Mouse (Mus musculus): ENCODE results near the gene Depp1.

Gene Depp1

DNA sequence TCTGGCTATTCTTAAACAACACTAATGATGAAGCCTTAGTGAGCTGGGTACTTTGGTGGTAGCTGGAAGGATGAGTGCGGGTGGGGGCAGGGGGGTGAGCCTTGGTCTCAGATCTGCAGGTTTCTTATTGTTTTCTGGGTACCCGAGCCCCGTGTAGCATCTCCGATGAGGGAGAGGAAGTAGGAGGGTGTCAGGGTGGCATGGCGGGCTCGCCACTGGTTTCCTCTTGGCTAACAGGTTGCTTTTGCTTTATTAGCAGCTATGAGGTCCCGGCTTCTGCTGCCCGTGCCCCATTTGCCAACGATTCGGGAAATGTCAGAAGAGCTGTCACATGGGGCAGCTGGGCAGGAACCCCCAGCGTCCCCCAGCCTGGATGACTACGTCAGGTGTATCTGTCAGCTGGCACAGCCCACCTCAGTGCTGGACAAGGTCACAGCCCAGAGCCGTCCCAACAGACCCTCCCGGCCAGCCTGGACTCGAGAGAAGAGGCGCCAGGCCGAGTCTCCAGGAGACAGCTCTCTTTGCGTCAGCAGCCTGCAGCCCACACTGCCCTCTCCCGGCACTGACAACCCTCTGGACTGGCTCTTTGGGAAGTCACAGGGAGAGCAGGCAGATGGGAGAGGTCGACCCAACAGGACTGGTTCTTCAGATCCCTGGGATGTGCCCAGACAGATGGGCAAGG is 1.2 kb downstream of the Depp1 start:
- DNase-seq, result peak; percentile 79

DNA sequence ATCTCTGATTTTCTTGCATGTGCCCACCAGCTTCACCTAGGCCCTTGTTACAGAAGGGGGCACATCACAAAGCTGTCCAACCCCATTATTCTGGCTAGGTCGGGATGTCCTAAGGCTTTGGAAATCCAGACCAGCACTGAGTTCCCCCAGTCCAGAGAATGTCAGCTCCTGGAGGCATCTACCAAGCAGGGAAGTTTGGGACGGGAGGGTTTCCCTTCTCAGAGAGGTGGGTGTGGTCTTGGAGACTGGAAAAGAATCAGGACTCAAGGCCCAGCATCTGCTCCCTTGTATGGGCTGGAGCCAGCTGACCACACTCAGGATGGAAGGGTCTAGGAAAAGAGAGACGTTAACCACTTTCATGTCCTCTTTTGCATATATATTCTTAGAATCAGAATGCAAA is 2.8 kb downstream of the Depp1 start:
- DNase-seq, result no peak

DNA sequence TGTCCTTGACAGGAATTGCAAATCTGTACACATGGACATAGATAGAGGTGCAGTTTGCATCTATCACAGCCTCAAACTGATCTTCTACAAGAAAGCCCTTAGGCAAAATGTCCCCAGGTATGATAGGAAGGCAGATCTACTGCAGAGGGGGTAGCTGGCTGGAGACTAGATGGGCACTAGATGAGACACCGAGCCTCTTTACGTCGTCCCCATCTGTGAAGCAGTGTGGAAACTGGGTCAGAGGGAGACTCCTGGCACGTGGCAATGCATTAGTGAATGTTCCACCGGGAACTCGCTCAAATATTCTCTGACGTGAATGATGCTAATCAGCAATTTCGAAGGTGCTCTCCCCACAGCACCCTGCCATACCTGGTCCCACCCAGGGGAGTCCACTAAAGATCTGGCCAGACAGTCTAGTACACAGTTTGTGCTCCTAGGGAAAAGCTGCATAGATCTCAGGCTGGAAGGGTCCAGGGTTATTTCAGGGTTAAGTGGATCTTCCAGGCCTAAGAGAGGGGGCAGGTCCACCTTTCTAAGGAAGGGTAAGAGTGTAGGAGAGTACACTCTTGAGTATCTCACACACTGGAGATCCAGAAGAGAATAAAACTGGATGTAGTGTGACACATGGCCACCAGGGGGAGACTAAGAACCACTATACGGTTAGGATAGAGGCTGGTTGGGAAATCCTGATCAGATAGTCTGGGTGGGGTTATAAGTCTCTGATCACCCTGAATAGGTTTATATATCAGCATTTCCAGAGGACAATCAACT is 3.5 kb downstream of the Depp1 start:
- peak; percentile 79 for DNase-seq

DNA sequence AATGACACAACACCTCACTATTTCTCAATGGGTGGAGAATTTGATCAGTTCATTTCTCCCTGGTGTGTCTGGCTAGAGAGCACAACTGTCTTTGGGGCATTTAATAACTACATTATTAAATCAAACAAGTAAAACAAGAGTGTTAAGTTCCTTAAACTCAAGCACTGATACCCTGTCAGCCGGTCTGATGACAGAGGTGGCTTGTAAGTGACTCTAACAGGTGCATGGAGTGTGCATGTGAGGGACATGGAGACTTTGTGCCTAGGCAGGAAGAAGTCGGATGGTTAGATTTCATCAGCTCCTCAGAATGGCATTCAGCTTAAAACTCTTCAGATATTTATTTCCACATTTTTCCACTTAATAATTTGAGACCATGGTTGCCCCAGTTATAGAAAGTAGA is 13.0 kb downstream of the Depp1 start:
- DNase-seq, result no peak

DNA sequence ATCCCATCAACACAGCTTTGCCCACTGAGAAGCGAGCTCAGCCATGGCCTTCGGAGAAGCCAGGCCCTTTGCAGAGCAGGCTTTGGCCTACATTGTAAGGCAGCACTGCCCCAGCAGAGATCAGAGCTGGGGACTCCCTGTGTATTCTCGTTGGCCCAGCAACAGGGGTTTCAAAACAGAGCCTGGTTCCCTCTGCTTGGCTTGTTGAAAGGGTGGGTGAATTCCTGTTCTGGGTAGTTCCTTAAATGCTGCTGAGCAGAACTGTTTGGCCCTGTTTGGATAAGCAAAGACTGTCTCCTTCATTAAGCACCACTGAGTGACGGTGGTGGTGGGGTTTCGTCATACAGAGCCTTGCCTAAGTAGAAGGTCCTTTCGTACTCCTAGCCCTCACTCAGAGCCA is 13.6 kb downstream of the Depp1 start:
- DNase-seq, result no peak

DNA sequence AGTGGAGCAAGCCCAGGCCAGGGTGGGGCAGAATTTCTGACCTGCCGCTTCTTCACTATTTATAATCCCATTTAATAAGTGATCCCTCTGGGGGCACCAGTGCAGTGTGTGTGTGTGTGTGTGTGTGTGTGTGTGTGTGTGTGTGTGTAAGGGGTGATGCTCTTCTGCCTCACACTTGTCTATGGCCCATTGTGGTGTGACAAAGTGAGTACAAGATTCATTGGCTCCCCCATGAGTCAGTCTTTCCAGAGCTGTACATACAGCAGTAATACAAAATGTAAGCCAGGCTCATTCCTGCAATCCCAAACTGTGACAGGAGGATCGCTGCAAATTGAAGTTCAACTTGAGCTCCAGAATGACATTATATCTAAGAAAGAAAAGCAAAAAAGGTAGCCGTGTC is 14.4 kb downstream of the Depp1 start:
- no peak for DNase-seq

DNA sequence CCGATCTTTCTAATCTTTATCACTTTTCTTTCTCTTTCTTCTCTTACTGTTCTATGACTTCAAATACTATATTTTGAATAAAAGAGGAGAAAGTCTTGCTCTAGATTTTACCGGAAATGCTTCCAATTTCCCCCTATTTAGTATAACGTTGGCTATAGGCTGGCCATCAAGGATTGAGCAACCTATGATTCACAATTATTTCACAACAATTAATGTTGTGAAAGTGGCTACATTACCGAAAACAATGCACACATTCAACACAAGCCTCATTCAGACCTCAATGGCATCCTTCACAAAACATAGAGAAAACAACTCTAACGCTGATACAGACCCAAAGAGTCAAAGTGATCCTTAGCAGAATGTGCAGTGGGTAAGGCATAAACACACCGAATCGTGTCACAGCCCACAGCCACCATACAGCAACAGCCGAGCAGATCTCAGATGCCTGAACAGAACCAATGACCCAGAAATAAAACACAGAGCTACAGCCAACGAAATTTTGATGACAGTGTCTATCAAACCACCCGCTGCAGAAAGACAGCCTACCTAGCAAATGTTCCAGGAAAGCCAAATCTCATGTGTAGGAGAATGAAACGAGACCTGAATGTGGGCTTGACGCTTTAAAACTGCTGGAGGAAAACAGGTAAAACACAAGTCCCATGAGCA is 15.8 kb downstream of the Depp1 start:
- DNase-seq, result no peak

DNA sequence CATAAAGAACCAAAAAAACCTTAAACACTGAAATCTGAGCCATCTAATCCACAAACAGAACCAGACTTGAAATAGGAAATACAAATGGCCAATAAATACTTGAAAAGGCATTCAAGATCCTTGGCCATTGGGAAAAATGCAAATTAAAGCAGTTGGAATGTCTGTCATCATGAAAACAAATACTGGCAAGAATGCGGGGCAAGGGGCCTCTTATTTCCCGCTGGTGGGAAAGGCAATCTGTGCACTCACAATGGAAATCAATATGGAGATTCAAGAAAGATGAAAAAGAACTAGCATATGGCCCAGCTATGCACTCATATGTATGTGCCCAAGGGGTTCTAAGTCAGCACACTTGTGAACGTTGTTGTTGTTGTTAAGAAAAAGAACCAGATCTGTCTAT is 16.5 kb downstream of the Depp1 start:
- no peak for DNase-seq

DNA sequence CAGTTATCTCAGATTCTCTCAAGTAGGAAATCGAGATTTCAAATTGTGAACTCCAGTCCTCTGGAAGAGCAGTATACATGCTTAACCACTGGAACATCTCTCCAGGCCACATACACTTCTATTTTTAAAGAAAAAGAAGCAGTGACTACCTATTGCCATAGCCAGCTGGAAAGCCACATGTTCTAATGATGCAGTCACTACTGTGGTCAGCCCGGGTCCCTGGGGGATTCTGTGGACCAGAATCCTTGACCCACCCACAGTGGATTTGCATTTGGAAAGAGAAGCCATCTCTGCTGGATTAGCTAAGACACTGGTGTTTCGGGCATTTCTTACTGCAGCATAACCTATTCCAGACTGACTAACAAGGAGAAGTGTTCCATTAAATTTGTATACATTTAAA is 17.0 kb downstream of the Depp1 start:
- no peak for DNase-seq

DNA sequence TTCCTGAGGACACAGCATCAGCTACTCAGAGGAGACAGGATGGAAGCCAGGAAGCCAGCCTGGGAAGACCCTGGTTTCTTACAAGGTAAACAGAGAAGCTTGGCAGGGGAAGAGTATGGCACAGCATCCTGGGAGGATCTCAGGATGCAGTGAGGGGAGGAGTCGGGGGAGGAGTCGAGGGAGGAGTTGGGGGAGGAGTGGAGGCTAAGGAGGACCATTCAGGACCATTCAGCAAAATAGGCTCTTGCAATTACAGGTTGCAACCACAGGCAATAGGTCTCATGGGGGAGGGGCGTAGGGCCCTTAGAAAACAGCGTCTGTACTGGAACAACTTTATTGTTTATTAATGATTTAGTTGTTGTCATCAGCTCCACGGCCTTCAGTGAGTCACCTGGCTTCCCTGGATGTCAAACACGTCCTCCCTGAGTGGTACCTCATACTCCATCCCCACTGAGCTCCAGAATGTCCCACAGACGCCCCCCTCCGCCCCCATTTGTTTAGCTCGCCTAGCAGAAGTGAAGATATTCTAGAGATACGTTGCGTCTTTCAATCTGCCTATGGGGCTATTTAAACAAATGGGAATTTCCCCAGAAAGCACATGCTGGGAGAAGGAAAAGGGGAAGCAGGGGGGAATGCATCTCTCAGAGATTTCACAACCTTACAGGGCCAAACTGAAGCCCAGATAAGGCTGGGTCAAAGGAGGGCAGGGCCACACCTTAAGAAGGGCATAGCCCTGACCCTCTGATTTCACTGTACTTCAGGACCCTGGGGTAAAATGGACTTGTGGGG is 18.5 kb downstream of the Depp1 start:
- DNase-seq, result no peak

DNA sequence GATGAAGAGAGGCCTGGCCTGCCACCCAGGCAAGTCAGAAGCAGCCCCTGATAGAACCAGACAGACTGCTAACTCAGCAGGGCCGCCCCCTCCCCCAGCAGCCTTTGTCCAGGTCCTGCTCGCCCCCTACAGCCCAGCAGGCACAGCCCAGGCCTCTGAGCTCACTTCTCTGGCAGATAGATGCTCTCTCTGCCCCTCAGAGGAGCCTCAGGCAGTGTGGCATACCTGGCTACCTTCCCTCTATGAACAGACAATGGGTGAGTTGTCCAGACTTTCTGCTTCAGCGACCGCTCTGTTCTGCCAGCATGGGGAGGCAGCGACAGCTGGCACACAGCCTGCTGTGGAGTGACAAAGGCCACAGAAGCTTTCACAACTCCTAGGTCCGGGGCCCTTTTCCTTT is 19.7 kb downstream of the Depp1 start:
- DNase-seq, result no peak

DNA sequence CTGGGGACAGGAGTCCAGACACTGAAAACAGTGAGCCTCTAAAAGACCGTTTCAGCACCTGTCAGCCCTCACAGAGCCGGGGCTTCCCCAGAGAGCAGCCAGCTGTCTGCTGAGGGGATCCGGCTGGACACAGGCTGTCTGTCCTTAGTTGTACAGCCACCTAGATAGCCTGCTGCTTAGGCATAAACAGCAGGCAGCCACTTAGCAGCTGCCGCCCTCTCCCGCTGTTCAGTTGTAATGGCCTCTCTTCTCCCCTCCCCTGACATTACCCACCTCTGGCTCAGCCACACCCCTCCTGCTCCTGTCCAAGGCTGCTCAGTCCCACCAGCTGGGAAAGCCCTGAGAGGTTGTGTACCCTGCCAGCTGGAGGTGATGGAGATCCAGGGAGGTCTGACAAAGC is 20.6 kb downstream of the Depp1 start:
- DNase-seq, result peak; percentile 40

DNA sequence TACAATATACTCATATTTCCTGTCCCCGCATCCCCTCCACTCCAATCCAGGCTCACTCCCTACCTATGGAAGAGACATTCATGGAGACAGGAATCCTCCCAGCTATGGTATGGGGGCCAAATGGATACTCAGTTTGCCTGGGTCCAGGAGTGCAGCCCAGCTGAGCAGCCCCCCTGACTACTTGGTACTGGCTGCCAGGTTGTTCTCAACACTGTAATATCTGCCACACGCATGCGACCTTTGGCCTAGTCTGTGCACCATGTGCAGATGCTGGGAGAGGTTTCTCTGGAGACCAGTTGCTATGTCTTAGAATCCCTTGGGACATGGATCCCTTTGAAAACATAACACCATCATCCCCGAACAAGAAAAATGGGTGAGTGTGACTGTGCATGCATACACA is 21.4 kb downstream of the Depp1 start:
- no peak for DNase-seq

DNA sequence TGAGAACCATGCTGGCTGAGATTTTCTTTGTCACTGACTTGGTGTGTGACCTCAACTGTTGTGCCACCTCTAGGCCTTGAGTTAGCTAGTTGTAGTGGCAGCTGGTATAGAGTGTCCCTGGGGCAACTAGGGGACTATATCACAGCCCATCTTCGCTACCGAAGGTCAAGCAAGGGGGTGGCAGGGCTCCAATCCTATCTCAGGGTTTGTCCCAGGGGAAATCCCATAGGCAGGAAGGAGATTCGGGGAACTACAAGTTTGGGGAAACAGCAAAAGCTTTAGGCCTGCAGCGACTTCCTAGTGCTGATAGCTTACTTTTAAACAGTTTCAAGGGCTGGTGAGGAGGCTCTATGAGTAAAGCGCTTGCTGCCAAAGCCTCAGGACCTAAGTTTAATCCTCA is 21.9 kb downstream of the Depp1 start:
- no peak for DNase-seq

DNA sequence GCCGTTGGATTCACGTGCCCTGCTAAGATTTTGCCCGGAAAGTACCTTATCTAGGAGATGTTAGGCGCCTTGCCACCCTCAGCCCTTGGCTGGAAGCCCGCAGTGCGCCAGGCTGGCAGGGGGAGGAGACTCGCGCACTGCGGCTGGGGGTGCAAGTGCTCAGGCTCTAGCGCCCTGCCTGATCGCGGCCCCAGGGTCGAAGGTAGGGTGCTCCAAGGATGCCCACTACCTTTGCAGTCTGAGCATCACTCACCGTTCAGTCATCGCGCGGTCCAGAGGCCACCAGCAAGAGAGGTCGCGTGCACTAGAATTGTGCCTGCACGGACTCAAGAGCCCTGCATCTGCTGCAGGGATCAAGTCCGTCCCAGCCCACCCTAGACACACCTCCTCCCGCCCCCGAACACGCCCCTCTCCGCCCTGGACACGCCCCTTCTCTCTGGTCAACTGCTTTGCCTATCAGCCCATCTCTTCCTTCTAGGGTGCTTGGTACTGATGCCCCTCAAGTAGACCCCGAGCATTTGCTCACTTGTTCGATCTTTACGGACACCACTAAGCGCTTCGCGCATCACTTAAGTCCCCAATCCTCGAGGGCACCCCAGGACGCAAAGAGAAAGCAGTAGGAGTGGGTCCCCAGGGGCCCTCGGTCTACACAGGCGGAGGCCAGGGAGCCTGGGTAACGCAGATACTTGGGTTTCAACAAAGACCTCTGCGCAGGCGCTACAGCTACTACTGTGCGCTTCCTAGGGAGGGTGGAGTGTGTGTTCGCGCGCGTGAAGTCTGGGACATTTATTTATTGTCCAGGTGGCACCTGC is 23.3 kb downstream of the Depp1 start, which contains the start of gene Rassf4:
Gene Rassf4, minus strand, starts transcription at position 482 of the 812 bp plus-strand sequence.
- DNase-seq, result peak; percentile 89

DNA sequence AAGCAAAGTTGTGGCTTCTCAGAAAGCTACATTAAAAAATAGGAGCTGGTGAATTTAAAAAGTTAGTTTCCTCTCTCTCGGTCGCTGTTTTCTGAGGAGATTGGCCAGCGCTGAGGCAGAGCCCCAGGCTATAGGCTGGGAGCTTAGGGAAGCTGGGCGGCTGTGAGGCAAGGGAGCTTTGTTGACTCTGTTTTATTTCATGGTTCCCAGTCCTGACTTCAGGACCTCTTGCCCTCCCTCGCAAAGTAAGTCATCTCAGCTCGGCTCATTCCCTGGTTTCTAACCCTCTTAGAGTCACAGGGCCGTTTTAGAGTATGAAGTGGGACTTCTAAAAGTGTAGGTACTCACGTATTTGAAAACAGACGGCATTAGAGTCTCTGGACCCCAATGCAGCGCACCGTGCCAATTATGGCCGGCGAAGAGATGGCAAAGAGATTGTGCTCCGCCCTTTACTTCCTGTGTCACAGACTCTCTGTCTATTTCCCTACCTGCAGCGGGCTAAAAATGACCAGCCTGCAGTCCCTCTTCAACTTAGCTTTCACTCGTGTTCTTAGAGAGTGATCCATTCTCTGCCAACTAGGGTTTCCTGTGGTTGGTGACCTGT is 24.0 kb downstream of the Depp1 start:
- no peak for DNase-seq

DNA sequence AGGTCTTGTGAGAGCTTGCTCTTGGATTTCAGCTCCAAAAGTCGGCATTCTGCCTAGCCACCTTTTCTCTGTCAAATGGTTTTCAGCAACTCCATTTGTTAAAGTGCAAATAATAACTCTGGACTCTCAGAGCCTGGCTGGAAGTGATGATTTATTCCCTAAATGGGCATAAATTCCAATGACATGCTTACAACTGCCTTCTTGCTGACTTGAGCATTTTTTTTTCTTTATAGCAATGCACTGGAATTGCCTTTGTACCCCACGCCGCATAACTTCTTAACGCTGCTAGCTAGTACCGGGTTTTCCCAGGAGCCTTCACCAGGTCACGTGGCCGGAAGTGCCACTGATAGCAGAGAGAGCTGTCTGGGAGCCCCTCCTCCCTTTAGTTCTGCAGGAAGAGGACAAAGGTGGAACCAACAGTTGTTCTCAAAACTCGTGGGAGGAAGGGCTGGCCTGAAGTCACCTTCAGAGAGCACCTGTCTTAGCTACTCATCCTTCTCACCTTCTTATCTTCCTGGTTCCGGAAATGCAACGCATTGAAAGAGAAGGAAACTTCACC is 26.0 kb downstream of the Depp1 start:
- DNase-seq, result peak; percentile 54

DNA sequence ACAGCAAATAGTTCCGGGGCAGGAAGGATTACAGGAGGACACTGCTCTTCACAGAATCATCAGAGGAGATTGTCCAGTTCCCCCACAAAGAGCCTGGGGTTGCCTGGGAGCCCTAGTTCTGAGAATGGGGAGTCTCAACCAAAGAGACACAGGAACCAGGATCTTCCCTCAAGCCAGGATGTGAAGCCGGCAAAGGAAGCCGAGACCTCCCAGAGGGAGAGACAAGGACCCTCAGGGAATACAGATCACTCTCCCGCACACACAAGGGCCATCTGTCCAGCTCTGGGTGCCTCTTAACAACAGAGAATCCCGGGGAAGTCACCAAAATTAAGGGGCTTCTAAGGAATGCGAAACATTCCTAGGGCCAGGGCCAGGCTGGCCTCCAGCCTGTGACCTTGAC is 26.9 kb downstream of the Depp1 start:
- no peak for DNase-seq

DNA sequence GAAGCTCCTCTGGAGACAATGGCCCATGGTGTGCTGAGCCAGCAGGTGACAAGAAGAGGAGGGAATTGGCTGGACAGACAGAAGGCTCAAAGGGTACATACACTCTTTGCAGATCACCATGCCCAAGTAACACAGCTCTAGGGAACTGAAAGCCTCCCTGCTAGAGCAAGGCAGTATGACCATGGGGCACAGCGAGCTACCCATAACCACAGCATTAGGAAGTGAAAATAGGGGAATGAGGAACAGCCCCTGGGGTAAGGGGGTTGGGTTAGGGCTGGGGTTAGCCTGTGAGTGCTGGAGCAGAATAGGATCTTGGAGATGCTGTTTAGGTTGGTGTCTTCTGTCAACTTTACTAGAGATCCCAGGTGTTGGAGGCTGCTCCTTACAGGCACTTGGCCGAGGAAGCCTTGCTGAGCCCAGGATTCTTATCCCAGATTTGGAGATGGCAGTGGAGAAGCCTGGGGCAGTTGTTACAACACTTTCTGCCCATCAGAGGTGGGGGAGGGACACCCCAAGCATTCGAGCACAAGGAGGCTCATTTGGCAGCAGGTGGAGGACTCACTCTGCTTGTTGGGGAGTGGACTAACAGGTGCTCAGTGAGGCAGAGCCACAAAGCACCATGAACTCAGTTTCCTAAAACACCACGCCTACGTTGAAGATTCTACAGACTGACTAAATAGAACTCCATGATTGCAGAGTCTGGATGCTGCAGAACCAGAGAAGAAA is 29.3 kb downstream of the Depp1 start:
- no peak for DNase-seq

DNA sequence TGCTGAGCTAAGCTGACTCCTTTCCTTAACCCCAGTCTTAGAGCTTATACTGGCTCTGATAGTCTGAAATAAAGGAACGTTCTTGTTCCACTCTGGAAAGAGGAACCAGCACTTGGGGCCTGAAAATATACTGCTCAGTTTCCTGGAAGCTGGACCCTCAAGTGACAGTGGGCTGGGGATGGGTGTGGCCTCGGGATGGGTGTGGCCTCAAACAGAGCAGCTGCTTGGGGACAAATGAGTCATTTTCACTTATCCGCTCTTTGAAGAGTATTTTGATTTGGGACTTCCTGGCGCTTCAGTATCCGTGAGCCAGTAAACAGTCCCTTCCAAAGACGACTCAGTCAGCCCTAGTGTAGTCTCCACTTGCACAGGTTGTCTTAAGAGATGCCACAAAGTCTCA is 31.9 kb downstream of the Depp1 start:
- DNase-seq, result peak; percentile 55

DNA sequence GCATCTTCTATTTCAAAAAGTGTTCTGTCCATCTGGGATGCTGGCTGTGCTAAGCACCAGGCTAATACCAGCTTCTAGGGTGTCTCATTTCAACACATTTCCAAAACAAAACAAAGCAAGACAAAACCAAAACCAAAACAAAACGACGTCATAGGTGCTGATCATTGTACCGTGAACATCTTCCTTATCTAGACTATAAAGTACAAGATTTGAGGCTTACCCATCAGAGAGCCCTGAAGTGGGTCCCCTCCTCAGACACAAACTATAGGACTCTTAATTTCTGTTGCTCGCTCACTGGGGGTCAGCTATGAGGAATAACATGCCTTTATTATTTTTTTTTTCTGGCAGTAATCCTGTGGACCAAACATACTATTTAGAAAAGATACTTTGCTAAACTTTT is 43.2 kb downstream of the Depp1 start:
- no peak for DNase-seq

All from kidney, postnatal 10 days (tissue).